Mouse (Mus musculus): ENCODE measurements at regions not wholly inside any gene's neighbourhood (a gene's known extent, or its start where the extent isn't known, plus 50 kb on each side); places are given as distances from the start of the nearest gene placed in this dataset.

DNA sequence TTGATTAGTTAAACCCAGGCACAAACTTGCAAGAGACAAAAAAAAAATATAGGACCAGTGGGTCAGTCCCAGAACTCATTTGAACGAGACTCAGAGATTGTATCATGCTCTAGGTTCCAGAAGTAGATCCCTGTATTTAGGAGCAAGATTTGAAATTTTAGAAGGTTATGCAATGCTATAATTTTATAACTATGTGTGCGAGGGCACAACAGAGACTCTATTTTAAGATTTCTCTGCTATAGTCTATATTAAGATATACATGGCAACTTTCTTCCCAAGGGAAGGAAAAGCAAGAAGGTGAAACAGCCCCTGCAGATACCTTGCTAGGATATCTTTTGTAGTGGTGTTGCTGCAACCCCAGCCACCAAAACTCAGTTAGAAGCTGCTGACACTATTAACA is 55.7 kb downstream of the Otor start:
- DNase-seq (ENCODE audit: low spot score in 2 of 2), result no peak

DNA sequence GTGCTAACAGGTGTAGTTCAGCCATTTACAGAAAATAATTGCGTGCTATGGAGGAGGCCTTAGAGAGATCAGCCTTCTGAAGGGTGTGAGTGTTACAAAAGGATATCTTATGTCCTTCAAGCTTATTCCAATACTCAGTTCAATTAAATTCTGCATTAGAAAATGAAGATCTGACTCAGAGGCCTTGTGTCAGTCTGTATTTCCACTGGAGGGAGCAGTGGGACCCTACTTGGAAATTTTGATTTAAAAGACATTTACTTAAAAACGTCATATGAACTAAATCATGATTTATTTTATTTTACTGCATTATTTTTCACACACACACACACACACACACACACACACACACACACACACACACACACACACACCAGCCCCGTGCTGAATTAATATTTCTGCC is 70.9 kb downstream of the Otor start:
- peak in 1 of 2 experiments; percentile 31 for DNase-seq (ENCODE audit: low spot score in 2 of 2)

GRCm38 (mm10) chr2:143164081-143164984 is 86.1 kb downstream of the Otor start:
- DNase-seq (ENCODE audit: low spot score in 2 of 2), result no peak

DNA sequence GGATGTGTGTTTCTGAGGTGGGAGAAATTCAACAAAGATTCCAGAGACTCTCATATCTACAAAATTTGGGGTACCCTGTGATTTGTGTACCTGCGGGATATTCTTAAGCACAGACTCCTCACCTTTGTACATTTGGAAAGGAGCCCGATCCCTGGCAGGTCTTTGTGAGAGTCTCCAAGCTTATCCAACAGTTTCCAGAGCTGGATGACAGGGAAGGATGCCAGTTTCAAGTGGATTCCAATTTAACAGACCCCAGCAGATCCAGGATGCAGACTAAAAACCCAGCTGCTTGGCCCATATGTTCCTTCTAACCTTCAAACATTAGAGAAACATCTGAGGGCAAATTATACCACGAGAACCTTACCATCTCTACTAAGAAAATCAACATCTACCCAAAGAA is 88.5 kb downstream of the Otor start:
- DNase-seq (ENCODE audit: low spot score in 2 of 2), result no peak

- no peak for DNase-seq (ENCODE audit: low spot score in 2 of 2)
Observed at GRCm38 (mm10) chr2:143170648-143171047, 92.4 kb downstream of the Otor start.

DNA sequence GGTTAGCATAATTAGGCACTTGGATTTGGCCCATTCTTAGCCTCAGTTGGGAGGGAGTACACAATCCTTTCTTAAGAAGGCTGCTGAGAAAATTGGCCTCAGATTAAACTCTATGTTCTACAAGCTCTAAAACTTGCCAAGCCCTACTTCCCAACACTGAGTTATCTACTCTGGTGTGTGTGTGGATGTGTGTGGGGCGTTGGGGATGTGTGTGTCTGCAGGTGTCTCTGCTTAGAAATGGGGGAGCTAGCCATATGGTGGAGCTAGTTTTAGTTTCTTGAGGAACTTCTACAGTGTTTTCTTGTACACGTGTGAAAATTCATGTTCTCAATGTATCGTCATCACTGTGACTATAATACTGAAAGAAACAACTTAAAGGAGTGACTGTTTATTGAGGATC is 106.3 kb downstream of the Otor start:
- DNase-seq (ENCODE audit: low spot score in 2 of 2), result no peak

DNA sequence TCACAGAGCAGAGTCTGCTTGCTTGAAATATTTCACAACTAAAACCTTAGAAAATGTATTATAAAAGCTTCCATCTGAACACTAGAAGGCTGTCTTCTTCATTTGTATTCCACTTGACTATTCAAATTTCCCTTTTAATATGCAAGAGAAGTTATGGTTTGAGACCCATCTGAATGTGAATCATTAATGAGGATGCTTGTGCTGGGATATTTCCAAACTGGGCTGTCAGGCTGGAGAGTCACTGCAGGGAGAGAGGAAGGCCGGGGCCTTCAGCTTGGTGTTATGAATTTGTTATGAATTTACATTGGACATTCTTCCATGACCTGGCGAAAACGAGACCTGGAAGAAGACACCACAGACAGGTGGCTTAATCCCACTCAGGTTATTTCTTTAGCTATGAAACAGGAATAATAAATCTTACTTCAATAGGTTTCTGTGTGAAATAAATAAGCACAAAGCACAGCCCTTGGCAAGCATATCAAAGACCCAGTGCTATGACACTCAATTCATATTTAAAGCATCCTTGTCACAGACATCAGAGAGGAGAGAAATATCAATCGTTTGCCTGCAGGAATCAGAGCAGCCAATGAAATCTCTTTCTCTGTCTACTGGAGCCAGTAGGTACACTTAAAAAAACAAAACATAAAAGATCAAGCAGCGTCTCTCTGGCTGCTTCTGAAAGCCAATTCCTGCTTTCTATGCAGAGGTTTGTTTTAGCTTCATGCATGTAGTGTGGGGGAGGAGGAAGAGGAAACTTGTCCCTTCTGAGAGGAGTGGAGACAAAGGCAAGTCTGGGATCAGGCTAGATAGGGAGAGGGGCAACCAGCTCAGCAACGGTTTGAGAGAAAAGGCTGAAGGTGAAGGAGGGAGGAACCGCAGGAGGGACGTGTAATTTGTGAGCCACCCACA is 114.2 kb downstream of the Otor start:
- no peak for DNase-seq (ENCODE audit: low spot score in 2 of 2)

GRCm38 (mm10) chr2:143193165-143193551 is 114.9 kb downstream of the Otor start:
- DNase-seq (ENCODE audit: low spot score in 2 of 2), result no peak

DNA sequence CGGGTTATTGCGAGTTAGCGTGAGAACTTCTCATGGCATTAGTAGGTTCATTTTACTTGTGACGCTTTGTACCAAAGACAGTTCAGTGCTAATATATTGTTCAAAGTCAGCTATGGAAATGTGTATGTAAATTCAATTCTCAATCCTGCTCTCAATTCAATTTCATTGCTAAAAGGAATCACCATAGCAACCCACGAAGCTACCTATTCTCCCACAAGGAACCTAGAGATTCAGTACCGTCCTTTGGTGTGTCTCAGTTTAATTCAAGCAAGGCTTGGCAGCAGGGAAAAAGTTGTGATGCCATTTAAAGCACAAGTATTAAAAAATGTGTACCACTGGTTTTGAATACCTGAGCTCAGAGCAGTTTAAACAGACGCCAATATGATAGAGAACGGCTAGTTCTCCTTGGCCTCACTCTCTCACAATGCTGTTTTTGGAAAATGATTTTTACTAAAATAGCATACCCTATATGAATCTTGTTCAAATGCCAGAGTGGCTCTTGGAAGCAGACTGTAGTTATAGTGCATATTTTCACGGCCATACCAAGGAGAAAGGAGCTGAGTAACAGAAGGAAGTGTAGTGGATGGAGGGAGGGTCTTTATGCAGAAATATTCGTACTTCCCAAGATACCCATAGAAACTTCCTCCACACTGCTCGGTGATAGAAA is 121.4 kb downstream of the Otor start:
- peak in 1 of 2 experiments; percentile 46 for DNase-seq (ENCODE audit: low spot score in 2 of 2)

DNA sequence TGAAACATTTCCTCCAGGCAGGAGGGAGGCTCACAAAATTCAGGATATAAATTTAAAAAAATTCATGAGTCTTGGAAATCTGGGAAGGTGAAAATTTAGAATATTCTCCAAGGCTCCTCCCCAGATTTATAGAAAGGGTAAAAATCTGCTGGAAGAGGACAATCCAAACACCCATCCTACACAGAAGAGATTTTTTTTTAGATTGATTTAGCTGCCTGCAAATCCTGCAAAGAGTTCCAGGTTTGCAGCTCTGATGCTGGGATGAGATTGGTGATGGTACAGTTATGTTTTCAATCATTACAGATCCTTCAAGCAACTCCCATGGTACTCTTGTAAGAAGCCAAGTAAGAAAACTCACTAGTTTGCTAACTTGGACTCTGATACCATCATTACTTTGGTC is 127.8 kb downstream of the Otor start:
- DNase-seq (ENCODE audit: low spot score in 2 of 2), result no peak

GRCm38 (mm10) chr2:143207191-143207590 is 128.9 kb downstream of the Otor start:
- no peak for DNase-seq (ENCODE audit: low spot score in 2 of 2)

DNA sequence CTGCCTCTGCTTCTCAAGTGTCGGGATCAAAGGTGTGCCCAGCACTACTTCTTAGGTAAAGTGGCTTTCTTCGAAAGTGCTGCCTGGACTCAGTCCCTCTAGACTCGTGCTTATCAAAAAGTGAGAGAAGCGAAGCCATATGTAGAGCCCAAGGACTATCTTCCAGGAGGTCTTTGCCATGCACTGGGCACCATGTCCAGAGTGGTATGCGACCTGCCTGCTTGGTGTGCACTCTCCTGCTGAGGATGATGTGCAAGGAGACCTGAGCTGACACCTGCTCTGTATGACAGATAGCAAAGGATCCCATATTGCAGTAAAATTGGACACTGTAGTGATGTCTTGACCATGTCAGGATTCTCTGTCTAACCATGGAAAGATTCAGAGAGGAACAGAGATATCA is 139.0 kb downstream of the Otor start:
- no peak for DNase-seq (ENCODE audit: low spot score in 2 of 2)

DNA sequence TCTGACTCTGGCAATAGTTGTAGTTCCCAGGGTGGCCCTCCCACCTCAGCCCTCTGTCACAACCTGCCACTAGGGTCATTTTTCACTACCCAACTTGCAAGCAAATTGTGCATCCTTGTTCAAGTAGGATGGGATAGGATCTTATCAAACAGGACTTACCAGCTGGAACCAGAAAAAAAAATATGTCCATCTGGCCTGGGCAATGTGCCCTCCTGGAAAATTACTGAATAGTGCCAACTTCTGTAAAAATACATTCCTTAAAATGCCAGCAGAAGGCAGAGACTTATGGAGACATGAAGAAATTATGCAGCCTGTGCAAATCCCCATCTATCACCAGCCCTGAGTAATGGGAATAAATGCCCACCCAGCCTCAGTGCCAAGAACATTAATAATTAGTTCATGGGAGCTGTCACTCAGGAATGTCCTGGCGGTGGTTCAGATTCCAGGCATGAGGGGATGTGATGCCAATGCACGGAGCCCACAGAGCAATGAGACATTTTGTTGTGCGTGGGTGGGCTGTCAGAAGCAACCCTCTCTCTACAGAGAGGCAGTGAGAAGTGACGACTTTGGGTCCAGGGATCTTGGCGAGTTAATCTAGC is 139.6 kb downstream of the Otor start:
- peak; percentile 81 to 90 for DNase-seq (ENCODE audit: low spot score in 2 of 2)

DNA sequence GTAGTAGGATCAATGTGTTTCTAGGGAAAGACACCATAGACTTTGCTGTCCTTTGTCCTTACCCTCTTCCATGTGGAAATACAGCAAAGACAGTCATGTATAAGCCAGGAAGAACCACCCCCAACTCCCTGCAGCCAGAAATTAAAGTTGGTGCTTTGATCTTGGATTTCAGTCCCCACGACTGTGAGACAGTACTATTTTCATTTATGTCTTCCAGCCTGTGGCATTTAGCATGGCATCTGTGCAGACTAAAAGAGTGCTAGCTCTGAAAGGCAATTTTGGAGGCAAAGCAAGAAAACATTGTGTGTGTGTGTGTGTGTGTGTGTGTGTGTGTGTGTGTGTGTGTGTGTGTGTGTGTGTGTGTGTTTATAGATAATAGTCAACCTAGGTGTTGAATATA is 144.1 kb downstream of the Otor start:
- DNase-seq (ENCODE audit: low spot score in 2 of 2), result peak in 1 of 2 experiments; percentile 38

GRCm38 (mm10) chr2:143224410-143225130 is 146.3 kb downstream of the Otor start:
- no peak for DNase-seq (ENCODE audit: low spot score in 2 of 2)

GRCm38 (mm10) chr2:143233795-143234194 is 155.5 kb downstream of the Otor start:
- peak; percentile 56 to 75 for DNase-seq (ENCODE audit: low spot score in 2 of 2)

DNA sequence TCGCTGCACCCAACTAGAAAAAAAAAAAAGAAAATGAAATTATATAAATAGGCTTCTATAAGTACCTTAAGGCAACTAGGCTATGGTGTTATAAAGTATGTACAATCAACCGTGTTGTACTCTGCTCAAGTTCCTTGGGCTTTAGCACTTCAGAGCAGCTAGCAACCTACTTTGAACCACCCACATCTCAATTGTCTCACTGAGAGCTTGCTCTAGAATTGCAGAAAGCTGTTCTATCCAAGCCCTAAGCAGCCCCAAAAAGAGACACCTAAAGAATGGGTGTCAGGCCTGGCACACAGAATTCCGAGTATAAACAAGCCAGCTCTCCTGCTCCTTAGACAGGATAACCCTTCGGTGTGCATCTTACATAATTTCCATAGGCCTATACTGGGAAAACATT is 162.0 kb downstream of the Otor start:
- DNase-seq (ENCODE audit: low spot score in 2 of 2), result no peak

GRCm38 (mm10) chr2:143243741-143244140 is 165.5 kb downstream of the Otor start:
- DNase-seq (ENCODE audit: low spot score in 2 of 2), result no peak

DNA sequence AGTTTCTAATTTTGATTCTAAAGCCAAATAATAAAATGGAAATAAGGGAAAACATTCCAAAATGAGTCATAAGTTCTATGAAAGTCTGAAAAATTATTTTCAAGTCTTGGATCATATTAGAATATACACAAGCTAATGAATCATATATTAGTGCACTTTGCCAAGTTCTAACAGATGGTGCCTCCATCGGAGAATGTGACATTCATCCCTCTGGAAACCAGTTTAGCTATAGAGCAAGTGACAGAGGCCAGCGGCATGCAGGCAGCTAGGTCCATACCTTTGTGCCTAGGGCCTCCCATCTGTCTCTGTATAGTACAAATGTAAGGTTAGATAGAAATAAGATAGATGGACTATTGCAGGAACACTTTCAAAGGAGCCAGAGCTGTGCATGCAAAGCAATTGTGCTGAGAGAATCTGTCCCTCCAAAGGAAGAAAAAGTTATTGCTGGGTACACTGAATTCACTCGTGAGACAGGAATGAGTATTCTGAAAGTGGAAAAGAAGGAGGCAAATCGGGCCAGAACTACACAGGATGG is 167.9 kb downstream of the Otor start:
- DNase-seq (ENCODE audit: low spot score in 2 of 2), result no peak

- no peak for DNase-seq (ENCODE audit: low spot score in 2 of 2)
Observed at GRCm38 (mm10) chr2:143269026-143269425, 190.8 kb downstream of the Otor start.

- no peak for DNase-seq (ENCODE audit: low spot score in 2 of 2)
Observed at GRCm38 (mm10) chr2:143270826-143271225, 192.6 kb downstream of the Otor start.
